Mouse (Mus musculus): ENCODE results near the gene Prr29.

DNA sequence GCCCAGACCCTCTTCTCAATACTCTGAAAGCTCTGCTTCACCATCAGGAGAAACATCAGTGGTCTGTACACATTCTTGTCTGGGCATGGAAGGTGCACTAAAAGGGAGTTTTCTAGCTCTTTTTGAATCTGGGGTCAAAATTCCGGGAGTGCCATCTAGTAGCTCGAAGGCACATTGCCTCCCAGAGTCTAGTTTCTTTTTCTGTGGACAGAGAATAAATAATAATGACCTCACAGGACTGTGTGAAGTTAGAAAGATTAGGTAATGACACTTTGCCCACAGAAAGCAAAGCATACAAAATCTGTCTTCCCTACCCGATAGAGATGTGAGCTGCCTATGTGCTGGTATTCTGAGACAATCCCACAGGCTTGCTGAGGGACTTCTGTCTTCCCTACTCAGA is 45.2 kb downstream of the Prr29 start:
- TF ChIP-seq CTCF (IDR thresholded peaks at IDR 0.05; ENCODE audit: borderline replicate concordance, insufficient read depth, low read depth, low read length) (no peak), POLR2A (IDR thresholded peaks at IDR 0.05; ENCODE audit: borderline replicate concordance, insufficient read depth, low read length) (no peak)

All from cerebellum, adult 2 months (tissue).